Mouse (Mus musculus): ENCODE measurements at regions not wholly inside any gene's neighbourhood (a gene's known extent, or its start where the extent isn't known, plus 50 kb on each side); places are given as distances from the start of the nearest gene placed in this dataset.
"Not testable (repeated sequence)": the region's sequence is repeated elsewhere in the genome, so short reads cannot be mapped to it uniquely, and the experiment has no call there.

DNA sequence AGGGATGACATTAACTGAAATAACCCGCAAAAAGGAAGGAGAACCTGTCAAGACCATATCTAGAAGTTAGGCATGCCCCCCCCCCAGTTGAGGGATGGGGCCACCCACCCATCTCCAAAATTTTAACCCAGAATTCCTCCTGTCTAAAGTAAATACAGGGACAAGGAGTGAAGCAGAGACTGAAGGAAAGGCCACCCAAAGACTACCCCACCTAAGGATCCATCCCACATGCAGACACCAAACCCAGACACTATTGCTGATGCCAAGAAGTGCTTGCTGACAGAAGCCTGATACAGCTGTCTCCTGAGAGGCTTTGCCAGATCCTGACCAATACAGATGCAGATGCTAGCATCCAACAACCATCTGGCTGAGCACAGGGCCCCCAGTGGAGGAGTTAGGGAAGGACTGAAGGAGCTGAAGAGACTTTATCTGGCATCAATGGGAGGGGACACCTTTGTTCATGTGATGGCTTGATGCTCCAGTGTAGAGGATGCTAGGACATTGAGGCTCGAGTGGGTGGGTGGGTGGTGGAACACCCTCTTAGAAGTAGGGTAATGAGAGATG is 379.2 kb upstream of the Ercc4 start:
- not testable (repeated sequence) for H3K9me3 ChIP-seq (ENCODE audit: control insufficient read depth, low read length); H3K27ac ChIP-seq (ENCODE audit: low read depth); H3K4me2 ChIP-seq (ENCODE audit: low read length); H3K9ac ChIP-seq (ENCODE audit: low read length); H3K27me3 ChIP-seq (replicated peaks; ENCODE audit: control insufficient read depth, insufficient read depth, low read length); H3K4me1 ChIP-seq (replicated peaks; ENCODE audit: control insufficient read depth, insufficient read depth, low read length); H3K36me3 ChIP-seq (ENCODE audit: control insufficient read depth, insufficient read depth, low read length); DNase-seq (ENCODE audit: low spot score); ATAC-seq (replicated peaks; ENCODE audit: low FRiP score, low TSS enrichment, low read depth); H3K4me3 ChIP-seq (ENCODE audit: low read depth, low read length)
- WGBS = 88% methylated on average over 2 of the region's 2 CpGs

DNA sequence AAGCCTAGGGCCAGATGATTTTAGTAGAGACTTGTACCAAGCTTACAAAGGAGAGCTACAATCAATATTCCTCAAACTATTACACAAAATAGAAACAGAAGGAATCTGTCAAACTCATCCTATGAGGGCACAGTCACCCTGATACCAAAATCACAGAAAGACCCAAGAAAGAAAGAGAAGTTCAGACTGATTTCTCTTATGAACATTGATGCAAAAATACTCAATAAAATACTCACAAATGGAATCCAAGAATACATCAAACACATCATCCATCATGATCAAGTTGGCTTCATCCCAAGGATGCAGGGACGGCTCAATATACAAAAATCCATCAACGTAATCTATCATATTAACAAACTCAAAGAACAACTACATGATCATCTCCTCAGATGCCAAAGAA is 377.9 kb upstream of the Ercc4 start:
- Histone ChIP-seq H3K4me1 (replicated peaks; ENCODE audit: control insufficient read depth, insufficient read depth, low read length) (no peaks in the 10 kb centered on the region), H3K9me3 (ENCODE audit: control insufficient read depth, low read length) (no peaks in the 10 kb centered on the region), H3K27me3 (replicated peaks; ENCODE audit: control insufficient read depth, insufficient read depth, low read length) (no peaks in the 10 kb centered on the region), H3K36me3 (ENCODE audit: control insufficient read depth, insufficient read depth, low read length) (no peaks in the 10 kb centered on the region), H3K4me3 (ENCODE audit: low read depth, low read length) (no peak overlapping the region), H3K27ac (ENCODE audit: low read depth) (no peak overlapping the region), H3K9ac (ENCODE audit: low read length) (no peak overlapping the region), H3K4me2 (ENCODE audit: low read length) (no peak overlapping the region)
- 84% methylated on average over 2 of the region's 2 CpGs for WGBS
- DNase-seq (ENCODE audit: low spot score) = no peak
- no peak for ATAC-seq (replicated peaks; ENCODE audit: low FRiP score, low TSS enrichment, low read depth)

DNA sequence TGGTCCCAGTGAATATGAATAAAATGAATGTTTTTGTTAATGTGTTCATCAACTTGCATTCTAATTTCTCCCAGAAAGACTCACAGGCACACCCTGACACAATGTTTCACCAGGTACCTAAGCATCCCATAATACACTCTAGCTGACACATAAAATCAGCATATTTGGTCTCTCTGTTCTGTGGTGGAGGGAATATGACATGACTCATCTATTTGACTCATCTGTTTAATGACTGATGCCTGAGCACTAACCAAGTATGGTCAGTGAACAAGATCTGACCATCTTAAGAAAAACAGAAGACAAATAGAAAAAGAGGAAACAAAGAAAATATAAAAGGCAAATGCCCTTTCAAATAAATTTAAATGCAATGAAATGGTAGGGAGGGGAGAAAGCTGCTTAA is 367.0 kb upstream of the Ercc4 start:
- no peaks in the 10 kb centered on the region for H3K36me3 ChIP-seq (ENCODE audit: control insufficient read depth, insufficient read depth, low read length)
- H3K4me1 ChIP-seq (replicated peaks; ENCODE audit: control insufficient read depth, insufficient read depth, low read length) = no peaks in the 10 kb centered on the region
- no peak overlapping the region for H3K9ac ChIP-seq (ENCODE audit: low read length)
- no peak overlapping the region for H3K27ac ChIP-seq (ENCODE audit: low read depth)
- no peak overlapping the region for H3K4me3 ChIP-seq (ENCODE audit: low read depth, low read length)
- ATAC-seq (replicated peaks; ENCODE audit: low FRiP score, low TSS enrichment, low read depth) = no peak
- no peaks in the 10 kb centered on the region for H3K9me3 ChIP-seq (ENCODE audit: control insufficient read depth, low read length)
- H3K4me2 ChIP-seq (ENCODE audit: low read length) = no peak overlapping the region
- DNase-seq (ENCODE audit: low spot score) = no peak
- H3K27me3 ChIP-seq (replicated peaks; ENCODE audit: control insufficient read depth, insufficient read depth, low read length) = no peaks in the 10 kb centered on the region

DNA sequence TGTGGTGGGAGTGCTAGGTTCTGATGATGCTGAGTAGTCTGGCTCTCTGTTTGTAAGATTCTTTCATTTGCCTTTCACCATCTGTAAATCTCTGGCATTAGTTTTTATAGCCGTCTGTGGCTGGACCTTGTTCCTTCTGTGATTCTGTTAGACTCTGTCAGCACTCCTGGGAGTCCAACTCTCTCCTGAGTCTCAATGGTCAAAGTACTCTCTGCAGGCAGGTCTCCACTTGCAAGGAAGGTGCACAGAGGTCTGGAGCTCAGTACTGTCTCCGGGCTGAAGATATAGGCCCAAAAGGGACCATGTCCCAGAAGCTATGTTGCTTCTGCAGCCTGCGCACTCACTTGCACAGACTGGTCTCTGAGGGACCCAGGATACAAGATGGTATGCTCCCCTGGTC is 356.3 kb upstream of the Ercc4 start:
- Histone ChIP-seq H3K9me3 (ENCODE audit: control insufficient read depth, low read length) (no peaks in the 10 kb centered on the region), H3K36me3 (ENCODE audit: control insufficient read depth, insufficient read depth, low read length) (no peaks in the 10 kb centered on the region), H3K27me3 (replicated peaks; ENCODE audit: control insufficient read depth, insufficient read depth, low read length) (no peaks in the 10 kb centered on the region), H3K9ac (ENCODE audit: low read length) (no peak overlapping the region), H3K4me2 (ENCODE audit: low read length) (no peak overlapping the region), H3K4me1 (replicated peaks; ENCODE audit: control insufficient read depth, insufficient read depth, low read length) (no peaks in the 10 kb centered on the region), H3K4me3 (ENCODE audit: low read depth, low read length) (no peak overlapping the region), H3K27ac (ENCODE audit: low read depth) (no peak overlapping the region)
- WGBS = 92% methylated on average over 3 of the region's 3 CpGs
- DNase-seq (ENCODE audit: low spot score) = no peak
- ATAC-seq (replicated peaks; ENCODE audit: low FRiP score, low TSS enrichment, low read depth) = no peak

DNA sequence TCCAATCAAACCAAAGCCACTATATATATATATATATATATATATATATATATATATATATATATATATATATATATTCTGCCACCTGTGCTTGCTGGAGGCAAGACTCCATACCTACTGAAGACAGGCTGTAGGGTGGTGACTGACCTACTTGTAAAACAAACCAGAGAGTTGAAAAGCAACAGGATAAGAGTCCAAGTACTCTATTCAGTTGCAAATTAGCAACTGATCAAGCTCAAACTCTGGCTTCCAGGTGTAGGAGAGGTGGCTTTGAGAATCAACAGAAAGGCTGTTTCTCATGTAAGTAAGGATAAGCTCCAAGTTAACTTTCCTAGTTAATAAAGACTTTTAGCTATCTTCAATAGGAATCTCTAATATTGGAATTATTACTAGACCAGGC is 355.1 kb upstream of the Ercc4 start:
- Histone ChIP-seq H3K4me1 (replicated peaks; ENCODE audit: control insufficient read depth, insufficient read depth, low read length) (no peaks in the 10 kb centered on the region), H3K4me2 (ENCODE audit: low read length) (no peak overlapping the region), H3K27me3 (replicated peaks; ENCODE audit: control insufficient read depth, insufficient read depth, low read length) (no peaks in the 10 kb centered on the region), H3K9ac (ENCODE audit: low read length) (no peak overlapping the region), H3K36me3 (ENCODE audit: control insufficient read depth, insufficient read depth, low read length) (no peaks in the 10 kb centered on the region), H3K27ac (ENCODE audit: low read depth) (no peak overlapping the region), H3K9me3 (ENCODE audit: control insufficient read depth, low read length) (no peaks in the 10 kb centered on the region), H3K4me3 (ENCODE audit: low read depth, low read length) (no peak overlapping the region)
- ATAC-seq (replicated peaks; ENCODE audit: low FRiP score, low TSS enrichment, low read depth) (no peak), DNase-seq (ENCODE audit: low spot score) (no peak)

DNA sequence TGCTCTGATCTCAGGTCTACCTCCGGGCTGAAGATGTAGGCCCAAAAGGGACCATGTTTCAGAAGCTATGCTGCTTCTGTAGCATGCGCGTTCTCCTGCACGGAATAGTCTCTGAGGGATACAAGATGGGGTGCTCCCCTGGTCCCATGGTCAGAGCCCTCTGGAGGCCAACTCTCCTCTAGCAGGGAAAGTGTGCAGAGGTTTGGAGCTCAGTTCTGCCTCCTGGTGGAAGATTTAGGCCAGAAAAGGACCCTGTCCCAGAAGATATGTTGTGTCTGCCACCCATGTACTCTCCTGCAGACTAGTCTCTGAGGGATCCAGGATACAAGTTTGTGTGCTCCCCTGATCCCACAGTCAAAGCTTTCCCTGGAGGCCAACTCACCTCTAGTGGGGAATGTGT is 350.9 kb upstream of the Ercc4 start:
- Histone ChIP-seq H3K27ac (ENCODE audit: low read depth) (no peak overlapping the region), H3K27me3 (replicated peaks; ENCODE audit: control insufficient read depth, insufficient read depth, low read length) (no peaks in the 10 kb centered on the region), H3K9ac (ENCODE audit: low read length) (no peak overlapping the region), H3K4me3 (ENCODE audit: low read depth, low read length) (no peak overlapping the region), H3K4me1 (replicated peaks; ENCODE audit: control insufficient read depth, insufficient read depth, low read length) (no peaks in the 10 kb centered on the region), H3K4me2 (ENCODE audit: low read length) (no peak overlapping the region), H3K9me3 (ENCODE audit: control insufficient read depth, low read length) (no peaks in the 10 kb centered on the region), H3K36me3 (ENCODE audit: control insufficient read depth, insufficient read depth, low read length) (no peaks in the 10 kb centered on the region)
- ATAC-seq (replicated peaks; ENCODE audit: low FRiP score, low TSS enrichment, low read depth) (no peak), DNase-seq (ENCODE audit: low spot score) (no peak)
- 90% methylated on average over 4 of the region's 4 CpGs for WGBS

DNA sequence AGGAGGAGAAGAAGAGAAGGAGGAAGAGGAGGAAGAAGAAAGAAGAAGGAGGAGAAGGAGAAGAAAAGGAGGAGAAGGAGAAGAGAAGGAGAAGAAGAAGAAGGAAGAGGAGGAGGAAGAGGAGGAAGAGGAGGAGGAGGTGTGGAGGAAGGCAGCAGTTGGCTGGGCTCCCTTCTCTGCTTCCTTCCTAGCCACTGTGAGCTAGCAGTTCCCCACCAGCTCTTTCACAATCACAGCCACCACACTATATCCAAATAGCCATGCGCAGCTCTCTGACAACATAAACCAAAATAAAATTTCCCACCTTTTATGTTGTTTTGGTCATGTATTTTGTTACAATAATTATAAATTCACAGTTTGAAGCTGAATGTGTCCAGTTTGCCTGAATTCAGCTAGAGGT is 345.3 kb upstream of the Ercc4 start:
- Histone ChIP-seq H3K4me2 (ENCODE audit: low read length) (no peak overlapping the region), H3K9ac (ENCODE audit: low read length) (no peak overlapping the region), H3K4me3 (ENCODE audit: low read depth, low read length) (no peak overlapping the region), H3K9me3 (ENCODE audit: control insufficient read depth, low read length) (no peaks in the 10 kb centered on the region), H3K27me3 (replicated peaks; ENCODE audit: control insufficient read depth, insufficient read depth, low read length) (no peaks in the 10 kb centered on the region), H3K4me1 (replicated peaks; ENCODE audit: control insufficient read depth, insufficient read depth, low read length) (no peaks in the 10 kb centered on the region), H3K27ac (ENCODE audit: low read depth) (no peak overlapping the region), H3K36me3 (ENCODE audit: control insufficient read depth, insufficient read depth, low read length) (no peaks in the 10 kb centered on the region)
- DNase-seq (ENCODE audit: low spot score) = no peak
- 94% methylated on average over 1 of the region's 1 CpGs for WGBS
- ATAC-seq (replicated peaks; ENCODE audit: low FRiP score, low TSS enrichment, low read depth) = no peak

DNA sequence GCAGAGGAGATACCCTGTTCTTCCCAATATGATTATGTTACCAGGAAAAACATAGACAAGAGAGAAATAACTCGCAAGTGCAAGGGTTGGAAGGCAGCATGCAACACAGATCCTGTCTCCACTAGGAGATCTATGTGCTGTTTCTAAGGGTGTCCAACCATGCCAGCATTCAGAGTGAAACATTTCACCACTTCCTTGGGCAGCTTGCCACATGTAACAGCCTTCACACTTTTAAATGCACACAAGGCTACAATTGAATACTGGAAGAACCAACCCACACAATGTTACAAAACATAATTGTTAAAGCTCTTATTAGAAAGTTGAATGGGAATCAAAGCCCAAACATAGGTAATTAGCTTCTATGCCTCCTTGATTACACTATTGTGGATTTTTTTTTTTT is 344.9 kb upstream of the Ercc4 start:
- Histone ChIP-seq H3K4me2 (ENCODE audit: low read length) (no peak overlapping the region), H3K27ac (ENCODE audit: low read depth) (no peak overlapping the region), H3K9me3 (ENCODE audit: control insufficient read depth, low read length) (no peaks in the 10 kb centered on the region), H3K36me3 (ENCODE audit: control insufficient read depth, insufficient read depth, low read length) (no peaks in the 10 kb centered on the region), H3K4me3 (ENCODE audit: low read depth, low read length) (no peak overlapping the region), H3K9ac (ENCODE audit: low read length) (no peak overlapping the region), H3K27me3 (replicated peaks; ENCODE audit: control insufficient read depth, insufficient read depth, low read length) (no peaks in the 10 kb centered on the region), H3K4me1 (replicated peaks; ENCODE audit: control insufficient read depth, insufficient read depth, low read length) (no peaks in the 10 kb centered on the region)
- ATAC-seq (replicated peaks; ENCODE audit: low FRiP score, low TSS enrichment, low read depth) (no peak), DNase-seq (ENCODE audit: low spot score) (no peak)
- WGBS = 66% methylated on average over 1 of the region's 1 CpGs

DNA sequence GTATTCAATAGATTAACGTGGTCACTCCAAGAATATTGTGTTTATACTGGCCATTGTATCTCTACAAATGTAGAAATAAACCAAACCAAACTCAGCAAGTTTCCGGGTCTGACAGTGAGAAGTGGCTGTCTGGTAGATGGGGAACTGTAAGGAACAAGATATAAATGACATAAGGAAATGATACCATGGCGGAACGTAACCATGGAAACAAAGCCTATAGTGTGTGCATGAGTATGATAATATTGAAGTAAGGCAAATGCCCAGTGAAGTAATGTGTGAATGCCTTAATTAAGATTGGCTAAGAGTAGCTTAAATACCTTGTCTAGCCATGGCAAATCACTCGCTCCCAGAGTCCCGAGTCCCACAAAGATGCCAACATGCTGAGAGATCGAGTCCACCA is 342.6 kb upstream of the Ercc4 start:
- H3K4me1 ChIP-seq (replicated peaks; ENCODE audit: control insufficient read depth, insufficient read depth, low read length) = no peaks in the 10 kb centered on the region
- 90% methylated on average over 7 of the region's 7 CpGs for WGBS
- no peak for DNase-seq (ENCODE audit: low spot score)
- H3K9me3 ChIP-seq (ENCODE audit: control insufficient read depth, low read length) = no peaks in the 10 kb centered on the region
- H3K9ac ChIP-seq (ENCODE audit: low read length) = no peak overlapping the region
- no peak overlapping the region for H3K4me2 ChIP-seq (ENCODE audit: low read length)
- no peaks in the 10 kb centered on the region for H3K27me3 ChIP-seq (replicated peaks; ENCODE audit: control insufficient read depth, insufficient read depth, low read length)
- H3K36me3 ChIP-seq (ENCODE audit: control insufficient read depth, insufficient read depth, low read length) = no peaks in the 10 kb centered on the region
- no peak overlapping the region for H3K4me3 ChIP-seq (ENCODE audit: low read depth, low read length)
- no peak for ATAC-seq (replicated peaks; ENCODE audit: low FRiP score, low TSS enrichment, low read depth)
- no peak overlapping the region for H3K27ac ChIP-seq (ENCODE audit: low read depth)

Data from intestine, embryonic 14.5 days (tissue).